Mouse (Mus musculus) CD4-positive, CD25-positive, alpha-beta regulatory T cell, adult 2 months (primary cell): ENCODE data around the gene Trappc2l.
"Not testable (repeated sequence)": the region's sequence is repeated elsewhere in the genome, so short reads cannot be mapped to it uniquely, and the experiment has no call there.

Experiments used
- DNase-seq: peaks from one replicate; pipeline ENCODE4 v3.0.0-alpha.2; 2012; ENCODE audit warnings: low read depth, low spot score

Gene Trappc2l

DNA sequence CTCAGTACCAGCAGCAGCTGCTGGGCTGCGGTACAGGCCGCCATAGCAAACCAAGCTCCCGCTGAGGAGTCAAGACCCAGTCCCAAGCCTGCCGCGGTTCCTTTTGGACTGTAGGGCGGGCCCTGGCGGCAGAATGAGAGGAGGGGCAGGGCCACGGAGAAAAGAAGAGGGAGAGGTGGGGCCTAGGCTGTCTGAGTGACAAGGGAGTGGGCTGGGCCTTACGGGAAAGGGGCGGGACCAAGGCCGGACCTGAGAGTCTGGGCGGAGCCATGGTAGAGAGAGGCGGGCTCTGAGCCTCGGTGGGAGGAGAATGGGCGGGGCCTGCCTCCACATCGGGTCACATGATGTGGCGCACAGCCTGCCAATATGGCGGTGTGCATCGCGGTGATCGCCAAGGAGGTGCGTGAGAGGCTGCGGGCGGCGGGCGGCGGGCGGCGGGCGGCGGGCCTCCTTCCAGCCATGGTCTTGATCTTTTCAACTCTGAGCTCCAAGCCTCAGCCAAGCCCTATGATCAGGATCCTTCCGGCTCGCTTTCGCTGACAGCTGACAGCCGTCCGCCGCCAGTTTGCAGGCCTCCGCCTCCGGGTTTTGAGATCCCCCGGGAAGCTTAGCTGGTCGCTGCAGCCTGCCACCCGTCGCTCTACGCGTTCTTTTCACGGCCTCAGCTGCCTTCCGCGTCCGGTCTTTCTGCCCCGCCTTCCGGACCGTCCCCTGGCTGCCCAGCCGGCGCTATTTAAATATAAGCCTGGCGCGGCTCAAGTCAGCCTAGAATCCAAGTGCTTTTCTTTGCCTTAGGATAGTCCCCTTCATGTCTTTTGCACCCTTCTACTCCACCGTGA lies at the start of gene Trappc2l, which contains the start of gene Galns:
Gene Trappc2l (plus strand): TSS at position 346 of the 839 bp plus-strand sequence.
Gene Galns (minus strand): TSS at position 169 of the 839 bp plus-strand sequence.
- DNase-seq, result peak; percentile 99

DNA sequence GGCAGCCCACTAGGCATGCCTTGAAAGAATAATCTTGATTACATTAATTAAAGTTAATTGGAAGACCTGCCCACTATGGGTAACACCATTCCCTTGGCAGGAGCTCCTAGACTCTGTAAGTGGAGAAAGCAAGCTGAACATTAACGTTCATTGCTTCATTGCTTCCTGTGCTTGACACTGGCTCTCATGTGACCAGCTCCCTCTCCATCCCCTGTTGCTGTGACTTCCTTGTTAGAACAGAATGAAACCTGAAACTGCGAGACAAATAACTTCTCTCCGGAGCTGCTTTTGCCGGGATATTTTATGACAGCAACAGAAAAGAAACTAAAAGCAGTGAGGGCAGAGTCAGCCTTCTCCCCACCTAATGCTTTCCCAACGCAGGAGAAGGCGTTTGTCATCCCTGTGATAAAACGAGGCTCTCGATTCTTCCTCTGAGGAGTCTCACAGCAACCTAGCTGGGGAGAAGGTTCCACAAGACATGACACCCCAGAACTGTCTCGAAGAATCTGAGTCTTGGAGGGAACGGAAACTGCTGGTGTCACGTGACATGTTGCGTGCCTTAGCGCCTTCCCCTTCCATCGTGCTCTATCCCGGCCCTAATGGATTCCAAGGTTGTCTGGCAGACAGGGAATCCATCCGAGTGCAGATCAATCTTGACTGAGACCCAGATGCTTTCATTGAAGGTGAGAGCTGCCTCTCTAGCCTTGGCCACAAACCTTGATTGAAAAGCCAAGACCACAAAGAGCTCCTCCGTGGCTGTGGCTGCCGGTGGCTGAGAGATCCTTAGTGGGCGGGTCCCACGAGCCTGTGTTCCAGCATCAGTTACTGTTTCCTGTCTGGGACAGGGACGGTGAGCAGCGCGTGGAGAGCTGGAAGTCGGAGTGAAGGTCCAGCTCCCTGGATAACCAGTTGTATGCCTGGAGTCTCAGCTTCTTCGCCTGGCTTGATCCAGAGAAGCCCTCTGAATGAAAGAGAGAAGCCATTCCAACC lies 46.8 kb upstream of the Trappc2l start:
- DNase-seq, result no peak

DNA sequence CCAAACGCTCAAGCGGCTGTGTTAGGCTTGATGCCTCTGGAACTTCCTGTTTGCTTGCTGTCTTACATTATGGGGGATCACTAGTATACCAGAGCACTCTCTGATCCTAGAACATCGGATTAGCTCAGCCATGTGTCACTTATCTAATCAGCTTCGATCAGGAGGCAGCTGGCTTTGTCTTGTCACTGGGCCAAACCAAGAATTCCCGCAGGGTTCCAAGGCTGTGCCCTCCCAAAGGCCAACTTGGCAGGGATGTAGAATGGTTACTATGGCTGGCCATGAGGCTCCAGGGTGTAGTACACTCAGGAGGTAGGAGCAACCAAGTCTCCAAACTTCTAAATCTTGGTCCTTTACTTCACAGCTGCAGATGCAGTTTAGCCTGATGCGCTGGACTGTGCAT lies 44.7 kb upstream of the Trappc2l start:
- no peak for DNase-seq

DNA sequence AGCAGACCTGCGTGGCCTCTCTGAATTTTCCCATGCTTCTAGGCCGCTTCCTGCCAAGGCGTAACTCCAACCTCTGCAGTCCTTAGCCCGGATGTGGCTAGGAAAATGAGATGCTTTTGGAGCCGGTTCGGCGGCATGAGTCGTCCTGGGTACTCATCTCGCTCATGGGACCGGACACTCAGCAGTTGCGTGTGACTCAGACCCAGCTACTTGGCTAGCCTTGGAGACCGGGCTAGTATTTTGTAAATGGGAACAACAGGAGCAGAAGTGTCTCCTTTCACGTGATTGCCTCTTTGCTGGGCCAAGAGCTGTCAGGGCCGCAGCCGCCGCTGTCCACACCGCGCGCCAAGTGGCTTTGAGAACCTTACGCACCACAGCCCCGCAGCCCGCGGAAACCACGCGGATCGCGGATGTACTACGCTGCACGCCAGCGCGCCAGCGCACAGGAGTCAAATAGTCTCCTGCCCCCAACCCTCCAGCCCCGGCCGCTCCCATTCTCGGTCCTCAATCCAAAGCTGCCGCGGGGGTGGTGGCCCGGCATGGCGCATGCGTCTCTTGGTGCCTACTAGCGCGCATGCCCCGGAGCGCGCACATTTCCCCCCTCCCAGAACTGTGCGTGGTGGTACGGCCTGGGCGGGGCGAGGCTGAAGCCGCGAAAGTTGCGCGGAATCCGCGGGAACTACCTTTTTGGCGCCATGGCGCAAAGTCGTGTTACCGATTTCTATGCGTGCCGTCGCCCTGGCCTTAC lies 43.9 kb upstream of the Trappc2l start, which contains the start of gene Cdt1:
Gene Cdt1 (plus strand): TSS at position 655 of the 748 bp plus-strand sequence.
- peak; percentile 97 for DNase-seq

DNA sequence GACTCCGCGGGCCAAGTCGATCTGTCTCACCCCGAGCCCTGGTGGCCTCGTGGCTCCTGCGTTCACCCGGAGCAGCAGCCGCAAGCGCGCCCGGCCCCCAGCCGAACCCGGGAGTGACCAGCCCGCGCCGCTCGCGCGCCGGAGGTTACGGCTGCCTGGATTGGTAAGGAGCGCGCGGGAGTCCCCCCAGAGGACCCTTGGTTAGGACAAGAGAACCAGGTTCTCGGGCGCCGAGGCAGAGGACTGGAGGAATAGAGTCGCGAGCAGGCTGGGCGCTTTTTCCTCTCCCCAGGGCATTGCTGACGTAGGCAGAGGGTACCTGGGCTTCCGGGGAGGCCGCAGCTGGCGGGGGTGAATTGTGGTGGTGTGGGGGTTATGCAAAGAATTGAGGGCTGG lies 43.3 kb upstream of the Trappc2l start:
- peak; percentile 74 for DNase-seq

DNA sequence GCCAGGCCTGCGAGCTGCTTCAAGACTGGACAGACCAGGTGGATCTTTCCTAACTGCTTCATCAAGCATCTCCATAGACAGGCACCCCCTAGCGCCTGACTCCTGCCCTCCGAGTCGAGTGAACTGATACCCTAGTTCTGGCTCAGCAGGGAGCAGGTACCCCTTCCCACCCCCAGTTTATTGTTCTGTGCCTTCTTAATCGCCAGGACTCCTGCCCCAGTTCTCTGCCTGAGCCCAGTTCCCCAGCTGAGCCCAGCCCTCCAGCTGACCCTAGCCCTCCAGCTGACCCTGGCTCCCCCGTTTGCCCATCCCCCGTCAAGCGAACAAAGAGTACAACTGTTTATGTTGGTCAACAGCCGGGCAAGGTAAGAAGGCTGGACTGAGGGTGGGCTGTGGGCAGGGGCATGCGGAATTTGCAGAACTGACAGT lies 42.5 kb upstream of the Trappc2l start:
- peak; percentile 43 for DNase-seq

DNA sequence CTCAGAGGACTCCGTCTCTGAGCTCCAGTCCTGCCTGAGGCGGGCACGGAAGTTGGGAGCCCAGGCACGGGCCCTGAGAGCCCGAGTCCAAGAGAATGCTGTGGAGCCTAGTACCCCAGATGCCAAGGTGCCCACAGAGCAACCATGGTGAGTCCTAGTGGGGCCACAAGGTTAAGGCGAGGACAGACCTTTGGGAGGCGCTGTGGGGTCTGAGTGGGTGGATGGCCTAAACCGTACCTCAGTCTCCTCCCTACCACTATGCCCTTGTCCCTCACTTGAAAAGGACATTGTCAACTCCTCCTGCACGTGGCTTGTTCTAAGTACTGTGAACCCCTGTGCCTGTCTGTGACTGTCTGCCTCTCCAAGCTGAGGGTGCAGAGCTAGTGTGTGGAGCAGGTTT lies 42.1 kb upstream of the Trappc2l start:
- DNase-seq, result no peak

DNA sequence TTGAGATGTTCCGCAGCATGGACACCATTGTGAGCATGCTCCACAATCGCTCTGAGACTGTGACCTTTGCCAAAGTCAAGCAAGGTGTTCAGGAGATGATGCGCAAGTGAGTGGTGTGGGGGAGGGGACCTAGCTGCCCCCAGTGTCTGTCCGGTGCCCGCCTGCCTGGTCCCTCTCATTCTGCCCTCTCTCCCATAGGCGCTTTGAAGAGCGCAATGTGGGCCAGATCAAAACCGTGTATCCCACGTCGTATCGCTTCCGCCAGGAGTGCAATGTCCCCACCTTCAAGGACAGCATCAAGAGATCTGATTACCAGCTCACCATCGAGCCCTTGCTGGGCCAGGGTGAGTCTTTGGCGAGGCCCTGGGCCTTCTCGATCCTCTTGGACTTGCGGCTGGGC lies 41.4 kb upstream of the Trappc2l start:
- DNase-seq, result no peak

DNA sequence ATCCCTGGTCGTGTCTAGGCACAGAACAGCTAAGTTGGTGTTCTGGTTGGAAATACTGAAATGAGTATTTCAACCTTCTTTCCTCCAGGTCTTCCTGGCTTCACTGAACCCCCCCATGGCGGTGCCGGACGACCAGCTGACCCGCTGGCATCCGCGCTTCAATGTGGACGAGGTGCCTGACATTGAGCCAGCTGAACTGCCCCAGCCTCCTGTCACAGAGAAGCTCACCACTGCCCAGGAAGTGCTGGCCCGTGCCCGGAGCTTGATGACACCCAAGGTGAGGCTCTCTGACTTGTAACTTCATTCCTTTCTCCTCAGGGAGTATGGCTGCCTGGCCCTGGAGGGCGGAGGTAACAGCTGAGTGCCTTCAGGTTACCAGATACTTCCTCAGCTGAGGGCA lies 40.3 kb upstream of the Trappc2l start:
- DNase-seq, result no peak

DNA sequence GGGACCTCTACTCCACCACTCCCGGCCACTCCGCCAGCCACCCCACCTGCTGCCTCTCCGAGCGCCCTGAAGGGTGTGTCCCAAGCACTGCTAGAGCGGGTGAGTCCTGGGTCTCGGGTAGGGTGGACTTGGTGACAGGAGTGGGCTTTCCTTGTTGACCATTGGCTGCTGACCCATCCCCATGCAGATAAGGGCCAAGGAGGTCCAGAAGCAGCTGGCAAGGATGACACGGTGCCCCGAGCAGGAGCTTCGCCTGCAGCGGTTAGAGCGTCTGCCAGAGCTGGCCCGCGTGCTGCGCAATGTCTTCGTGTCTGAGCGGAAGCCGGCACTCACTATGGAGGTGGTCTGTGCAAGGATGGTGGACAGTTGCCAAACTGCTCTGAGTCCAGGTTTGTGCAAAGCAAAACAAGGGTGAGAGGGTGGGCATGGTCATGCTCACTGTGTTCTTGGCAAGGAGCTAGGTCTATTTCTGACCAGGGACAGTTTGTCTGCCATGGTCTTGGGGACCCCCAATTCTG lies 39.6 kb upstream of the Trappc2l start:
- DNase-seq, result no peak

DNA sequence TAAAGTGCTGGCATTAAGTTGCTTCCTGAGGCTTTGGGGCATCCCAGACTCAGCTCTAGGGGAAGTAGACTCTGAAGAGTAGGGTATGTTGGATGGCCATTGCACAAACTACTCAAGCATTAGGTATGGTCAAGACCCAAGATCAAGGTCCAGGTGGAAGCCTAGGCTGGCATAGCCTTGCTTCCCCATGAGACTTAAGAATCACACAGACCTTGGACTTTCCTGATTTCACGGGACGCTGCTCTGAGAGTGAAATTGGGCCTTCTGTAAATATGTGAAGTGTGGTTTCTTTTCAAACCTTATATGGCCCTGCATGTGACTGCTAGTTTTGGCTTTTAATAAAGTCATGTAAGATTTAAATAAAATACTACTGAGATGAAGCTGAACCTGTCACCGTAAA lies 38.7 kb upstream of the Trappc2l start:
- no peak for DNase-seq

DNA sequence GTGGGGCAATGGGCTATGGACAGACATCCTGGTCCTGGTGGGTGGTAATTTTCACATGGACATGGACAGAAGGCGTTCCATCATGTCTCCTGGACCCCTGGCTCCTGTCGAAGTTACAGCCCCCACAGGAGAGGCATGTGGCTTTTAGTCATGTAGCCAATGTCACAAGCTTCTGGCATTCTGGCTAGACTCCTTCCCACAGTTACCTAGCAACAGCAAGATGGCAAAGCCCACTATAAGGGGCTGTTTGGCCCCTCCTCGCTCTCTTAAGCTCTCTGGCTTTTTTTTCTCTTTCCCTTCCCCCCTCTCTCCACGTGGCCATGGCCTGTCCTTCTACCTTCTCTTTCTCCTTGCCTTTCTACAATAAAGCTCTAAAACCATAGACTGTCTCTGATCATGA lies 38.3 kb upstream of the Trappc2l start:
- not testable (repeated sequence) for DNase-seq

DNA sequence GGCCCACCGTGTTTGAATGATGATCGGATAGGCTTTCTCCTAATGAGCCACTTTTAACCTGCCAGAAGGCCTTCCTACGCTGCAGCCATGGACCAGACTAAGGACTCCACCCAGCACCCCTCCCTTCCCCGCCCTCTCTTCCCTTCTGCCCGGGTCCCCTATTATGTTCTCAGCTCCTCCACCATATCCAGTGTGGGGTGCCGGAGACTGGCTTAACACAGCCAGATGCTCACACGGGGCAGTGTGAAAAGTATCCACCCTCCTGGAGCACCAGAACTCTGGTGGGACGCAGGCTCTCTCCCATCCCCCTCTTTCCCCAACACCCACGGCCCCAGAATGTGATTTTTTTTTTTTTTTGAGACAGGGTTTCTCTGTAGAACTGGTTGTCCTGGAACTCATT lies 37.9 kb upstream of the Trappc2l start:
- DNase-seq, result no peak

DNA sequence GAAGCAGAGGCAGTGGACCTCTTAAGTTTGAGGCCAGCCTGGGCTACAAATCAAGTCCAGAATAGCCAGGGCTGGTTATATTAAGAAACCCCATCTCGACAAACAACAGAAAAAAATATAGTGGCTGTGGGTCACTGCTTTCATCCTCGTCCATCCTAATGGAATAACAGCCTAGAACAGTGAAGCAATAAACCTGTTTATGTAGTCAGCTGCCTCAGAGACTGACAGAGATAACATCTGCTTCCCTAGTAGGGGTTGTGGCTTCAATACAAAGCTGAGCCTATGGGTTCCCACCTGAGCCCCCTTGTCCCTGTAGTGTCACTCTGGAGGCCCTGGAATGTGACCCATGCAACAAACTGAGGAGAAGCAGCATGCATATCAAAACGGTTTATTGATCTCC lies 37.2 kb upstream of the Trappc2l start:
- DNase-seq, result no peak

DNA sequence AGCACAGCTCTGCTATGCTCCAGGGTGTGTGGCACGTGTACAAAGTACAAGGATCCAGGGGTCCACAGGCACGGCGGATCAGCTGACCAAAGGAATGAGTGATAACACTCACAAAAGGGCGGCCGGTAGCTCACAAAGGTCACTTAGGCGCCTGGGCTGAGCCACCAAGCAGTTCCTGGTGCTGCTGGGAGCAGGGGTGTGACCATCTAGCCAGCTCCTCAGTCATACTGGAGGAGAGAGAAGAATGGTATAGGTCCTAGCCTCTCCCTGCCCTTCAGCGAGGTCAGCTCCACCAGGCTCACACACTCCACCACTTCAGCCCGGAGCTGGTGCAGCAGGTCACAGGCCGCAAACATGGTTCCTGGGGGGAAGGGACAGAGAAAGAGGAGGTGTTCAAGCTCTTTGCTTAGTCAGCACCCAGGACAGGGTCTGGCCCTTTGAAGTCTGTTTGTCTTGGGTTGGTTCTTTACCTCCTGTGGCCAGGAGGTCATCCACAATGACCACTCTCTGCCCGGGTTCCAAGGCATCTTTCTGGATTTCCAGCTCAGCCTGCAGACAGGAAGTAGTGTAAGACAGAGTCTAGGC lies 36.7 kb upstream of the Trappc2l start:
- no peak for DNase-seq

DNA sequence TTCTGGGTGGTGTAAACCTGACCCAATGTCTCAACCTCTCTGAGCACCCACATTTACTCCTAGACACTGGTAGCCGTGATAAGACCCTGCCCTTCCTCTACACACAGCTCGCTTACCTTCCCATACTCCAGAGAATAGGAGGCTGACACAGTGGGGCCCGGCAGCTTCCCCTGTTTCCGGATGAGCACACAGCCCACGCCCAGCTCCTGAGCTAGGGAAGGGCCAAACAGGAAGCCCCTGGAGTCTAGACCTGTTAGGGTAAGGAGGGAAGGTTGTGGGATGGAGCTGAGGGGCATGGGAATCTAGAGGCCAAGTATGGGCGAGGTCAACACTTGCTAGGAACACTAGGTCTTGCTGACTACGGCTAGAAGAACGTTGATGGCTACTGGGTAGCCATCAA lies 36.2 kb upstream of the Trappc2l start:
- no peak for DNase-seq

DNA sequence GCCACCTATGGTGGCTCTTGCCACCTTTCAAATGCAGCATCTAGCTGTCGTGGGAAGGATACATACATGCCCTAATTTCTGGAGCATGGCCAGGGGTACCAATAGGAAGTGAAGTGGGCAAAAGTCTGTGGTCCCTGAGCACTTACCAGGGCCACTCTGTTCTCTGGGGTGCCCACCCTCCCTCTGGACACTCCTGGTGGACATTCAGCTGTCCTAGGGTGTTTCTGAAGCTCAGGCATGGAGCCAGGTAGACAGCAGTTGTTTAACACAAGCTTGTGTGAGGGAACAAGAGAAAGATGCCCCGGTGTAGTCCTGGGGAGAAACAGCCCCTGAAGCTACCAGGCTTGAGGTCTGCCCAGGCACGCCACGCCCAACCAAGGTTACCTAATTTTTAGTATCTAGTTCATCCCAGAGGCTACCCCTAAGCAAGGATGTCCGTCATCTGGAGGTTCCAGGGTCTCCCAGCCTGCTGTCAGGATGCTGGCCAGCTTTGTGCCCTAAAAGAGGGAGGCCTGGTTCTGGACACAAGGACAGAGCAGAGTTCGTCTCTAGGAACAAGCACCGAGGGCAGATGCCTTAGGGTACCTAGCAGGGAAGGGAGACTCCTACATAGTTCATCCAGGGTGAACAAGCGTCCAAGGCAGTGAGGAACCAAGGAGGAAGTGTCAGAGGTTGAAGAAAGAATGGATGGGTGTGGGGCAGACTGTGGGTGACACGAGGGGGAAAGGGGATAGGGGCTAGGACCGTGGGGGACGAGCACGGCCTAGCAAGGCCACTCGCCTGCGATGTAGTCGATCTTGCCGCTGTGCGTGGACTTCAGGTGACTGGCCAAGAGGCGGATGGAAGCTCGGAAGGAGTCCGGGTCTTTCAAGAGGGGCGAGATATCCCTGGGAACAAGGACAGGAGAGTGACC lies 35.4 kb upstream of the Trappc2l start:
- DNase-seq, result no peak

DNA sequence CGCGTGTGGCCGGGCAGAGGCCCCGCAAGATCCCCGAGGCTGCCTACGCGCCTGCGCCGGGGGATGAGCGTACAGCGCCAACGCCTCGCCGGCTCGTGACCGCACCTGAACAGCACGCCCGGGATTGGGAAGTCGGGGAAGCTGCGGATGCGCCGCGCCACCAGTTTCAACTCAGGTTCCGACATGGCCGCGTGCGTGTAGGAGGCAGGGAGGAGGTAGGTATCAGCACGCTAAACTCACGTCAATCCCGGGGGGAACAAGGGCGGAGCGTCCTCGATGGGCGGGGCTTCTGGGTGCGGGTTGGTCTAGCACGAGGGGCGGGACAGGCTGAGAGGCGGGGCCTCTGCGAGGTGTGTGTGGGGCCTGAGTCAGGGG lies 34.8 kb upstream of the Trappc2l start, which contains the start of gene Aprt:
Gene Aprt (minus strand): TSS at position 262 of the 375 bp plus-strand sequence.
- DNase-seq, result peak; percentile 97

DNA sequence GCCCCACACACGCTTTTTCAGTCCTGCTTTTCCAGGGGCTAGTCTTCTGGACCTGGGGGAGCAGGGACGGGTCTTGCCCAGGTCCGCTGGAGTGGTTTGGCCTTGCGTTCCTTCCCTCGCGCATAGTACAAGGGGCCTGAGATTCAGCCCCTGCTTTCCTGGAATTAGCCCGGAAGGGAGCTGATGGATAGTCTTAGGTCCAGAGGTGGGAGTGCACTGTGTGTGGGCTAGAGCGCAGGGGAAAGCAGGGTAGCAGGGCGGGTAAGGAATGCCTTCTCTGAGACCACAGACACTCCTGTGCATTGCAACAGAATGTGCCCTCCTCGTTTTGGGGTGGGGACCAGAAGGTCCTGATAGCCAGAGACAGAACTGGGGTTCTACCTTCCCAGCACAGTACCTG lies 34.3 kb upstream of the Trappc2l start:
- no peak for DNase-seq

DNA sequence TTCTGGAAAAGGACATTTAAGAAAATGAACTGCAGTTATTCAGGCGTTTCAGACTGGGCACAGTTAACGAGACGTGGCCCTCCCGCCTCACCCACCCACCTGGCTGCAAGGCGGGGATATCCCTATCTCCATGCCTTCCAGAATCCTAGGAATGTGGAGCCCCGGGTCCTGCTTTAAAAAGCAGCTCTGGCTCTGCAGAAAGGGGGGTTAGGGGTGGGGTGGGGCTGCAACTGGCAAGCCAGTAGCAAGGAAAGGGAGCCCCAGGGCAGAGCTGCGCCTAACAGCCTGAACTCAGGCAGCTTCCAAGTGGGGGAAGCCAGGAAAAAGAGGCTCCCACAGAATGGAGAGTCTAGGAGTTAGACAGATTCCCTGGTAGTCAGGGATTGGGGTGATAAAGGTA lies 32.2 kb upstream of the Trappc2l start:
- no peak for DNase-seq
